Mouse (Mus musculus) central nervous system, embryonic 14 days (tissue): ENCODE results near the gene Map3k7. TPM values are rescaled to one million over a fixed set of nuclear protein-coding genes. Genes with fewer than 3 reads are reported as not detected.

ENCODE experiments used
- polyA plus RNA-seq: library from polyadenylated mRNA; depleted of rRNA; stranded (reverse); fragments of >200 nt; gene quantifications from 2 replicates; pipeline ENCODE4 v1.2.3, GENCODE M21; 2012; rRNA removed

Gene Map3k7
- polyA plus RNA-seq = 55.3 and 68.0 TPM in 2 replicates

DNA sequence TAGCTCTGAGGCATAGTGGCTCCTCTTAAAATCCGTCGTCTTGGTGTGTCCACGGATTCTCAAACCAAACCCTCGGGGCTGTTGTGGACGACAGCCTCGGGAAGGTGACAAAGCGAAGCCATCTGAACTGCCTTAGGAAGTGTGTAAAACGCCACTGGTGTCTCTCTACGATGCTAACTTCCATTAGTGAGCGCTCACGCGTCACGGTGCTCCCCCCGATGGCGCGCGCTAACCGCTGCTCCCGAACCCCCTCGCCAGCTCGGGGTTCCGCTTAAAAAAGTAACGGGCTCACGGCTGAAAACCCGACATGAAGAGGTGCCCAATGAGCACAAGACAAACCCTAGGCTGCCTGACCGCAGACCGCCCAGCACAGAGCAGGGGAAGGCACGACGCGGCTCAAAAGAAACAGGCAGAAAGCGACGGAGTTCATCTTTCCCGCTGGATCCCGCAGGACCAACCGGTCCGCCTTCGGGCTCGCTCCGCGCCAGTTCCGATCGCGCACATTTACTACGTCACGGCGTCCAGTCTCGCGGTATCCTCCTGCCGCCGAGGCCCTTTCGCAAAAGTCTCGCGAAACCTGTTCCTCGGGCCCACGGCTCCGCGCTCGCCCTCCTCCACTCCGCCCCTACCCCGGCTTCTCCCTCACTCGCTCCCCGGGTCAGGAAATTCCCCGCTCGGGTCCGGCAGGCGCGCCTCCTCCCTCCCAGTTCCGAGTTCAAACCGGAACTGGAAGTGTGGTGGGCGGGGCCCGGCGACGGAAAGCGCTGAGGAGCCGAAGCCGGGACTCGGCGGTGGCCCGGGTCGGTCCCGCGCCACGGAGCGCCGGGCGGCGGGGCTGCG lies at the start of gene Map3k7:
Gene Map3k7 (plus strand): TSS at position 744 of the 840 bp plus-strand sequence.

